Mouse (Mus musculus) heart, embryonic 13.5 days (tissue): ENCODE results near the gene Gm29776. TPM values are rescaled to one million over a fixed set of nuclear protein-coding genes. Genes with fewer than 3 reads are reported as not detected.

Experiments
- ATAC-seq: fragments of 200-750 bp; cut with Nextera tagmentation; 2 replicates; pipeline ENCODE4 v1.8.0; 2017; ENCODE audit warnings: moderate TSS enrichment; ENCODE audit not compliant: insufficient number of reproducible peaks, low FRiP score, low TSS enrichment; ENCODE audit errors: extremely low read depth
- H3K27ac ChIP-seq: fragments of 300-500 bp; sonication (generic); replicated peaks from 2 replicates; pipeline ENCODE4 v1.5.1; 2015; ENCODE audit warnings: moderate library complexity, mild to moderate bottlenecking, inconsistent platforms
- H3K27me3 ChIP-seq: fragments of 300-500 bp; sonication (generic); replicated peaks from 2 replicates; pipeline ENCODE4 v1.6.1; 2015; ENCODE audit warnings: mild to moderate bottlenecking, inconsistent platforms
- H3K36me3 ChIP-seq: fragments of 300-500 bp; sonication (generic); 2 replicates; pipeline ENCODE4 v1.6.1; 2015; ENCODE audit warnings: mild to moderate bottlenecking, inconsistent platforms
- H3K4me1 ChIP-seq: fragments of 300-500 bp; sonication (generic); 2 replicates; pipeline ENCODE4 v1.6.1; 2015; ENCODE audit warnings: inconsistent platforms
- H3K4me2 ChIP-seq: fragments of 300-500 bp; sonication (generic); 2 replicates; pipeline ENCODE4 v1.6.1; 2015; ENCODE audit warnings: inconsistent platforms, mild to moderate bottlenecking, moderate library complexity
- H3K4me3 ChIP-seq: fragments of 300-500 bp; sonication (generic); 2 replicates; pipeline ENCODE4 v1.5.1; 2015; ENCODE audit warnings: moderate library complexity, mild to moderate bottlenecking, inconsistent platforms
- H3K9ac ChIP-seq: fragments of 300-500 bp; sonication (generic); 2 replicates; pipeline ENCODE4 v1.6.1; 2015; ENCODE audit warnings: inconsistent platforms, mild to moderate bottlenecking, moderate library complexity
- H3K9me3 ChIP-seq: fragments of 300-500 bp; sonication (generic); 2 replicates; pipeline ENCODE4 v1.6.1; 2016; ENCODE audit warnings: inconsistent platforms
- WGBS: fragments of 180-500 bp; shearing (Covaris S2); methylation state at CpG from one replicate; pipeline ENCODE4 v1.1.7; 2015; ENCODE audit warnings: mixed read lengths; 5-methylcytosine and 5-hydroxymethylcytosine counted together
- polyA plus RNA-seq: library from polyadenylated mRNA; unstranded; fragments of >200 nt; fragmentation: Nextera tagmentation; extraction: Ambion mirVana; gene quantifications from 2 replicates; pipeline ENCODE4 v1.2.1, GENCODE M21; 2015

Gm29776 gene
- polyA plus RNA-seq, 1 experiment from 2014 or later: 0.16 TPM

DNA sequence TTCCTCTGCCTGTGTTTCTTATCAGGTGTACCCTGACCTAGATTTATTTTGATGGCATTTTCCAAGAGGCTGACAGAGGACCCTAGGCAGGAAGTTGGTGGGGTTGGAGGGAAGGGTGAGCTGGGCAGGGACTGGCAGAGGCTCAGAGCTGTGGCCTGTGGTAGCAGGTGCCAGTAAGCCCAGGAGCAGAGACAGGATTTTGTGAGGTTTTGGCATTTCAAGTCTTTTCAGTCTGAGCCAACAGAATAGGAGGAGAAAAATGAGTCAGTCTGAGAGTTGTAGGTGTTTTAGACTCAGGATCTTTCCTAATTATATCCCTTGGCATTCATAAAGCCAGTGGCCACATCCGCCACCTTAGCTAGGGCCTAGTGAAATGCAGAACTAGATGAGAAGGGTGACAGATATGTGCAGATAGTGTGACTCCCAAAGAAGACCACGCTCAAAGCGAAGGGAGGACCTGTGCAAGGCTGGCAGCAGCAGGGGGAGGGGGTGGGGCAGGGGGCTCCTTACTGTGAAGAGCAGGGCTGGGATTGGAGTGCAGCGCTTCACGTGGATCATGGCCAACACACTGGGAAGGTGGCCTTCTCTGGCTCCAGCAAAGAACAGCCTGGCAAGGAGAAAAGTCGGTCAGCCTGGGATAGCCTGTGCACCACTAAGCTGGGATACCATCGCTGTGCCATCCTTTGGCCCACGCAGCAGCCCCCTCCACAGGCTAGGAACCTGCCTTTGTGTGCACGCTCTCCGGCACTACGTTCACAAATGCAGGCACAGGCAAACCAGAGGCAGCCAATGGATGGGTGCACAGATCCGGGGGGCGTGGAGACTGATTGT, 30.4 kb upstream of the Gm29776 start:
- H3K27me3 ChIP-seq: no peaks in the 10 kb centered on the region
- no peak for ATAC-seq
- no peak overlapping the region for H3K27ac ChIP-seq
- H3K4me3 ChIP-seq: no peak overlapping the region
- no peak overlapping the region for H3K4me2 ChIP-seq
- H3K36me3 ChIP-seq: no peaks in the 10 kb centered on the region
- H3K4me1 ChIP-seq: no peaks in the 10 kb centered on the region
- H3K9me3 ChIP-seq: no peaks in the 10 kb centered on the region
- no peak overlapping the region for H3K9ac ChIP-seq
- WGBS: 75% methylated on average over 13 of the region's 13 CpGs

DNA sequence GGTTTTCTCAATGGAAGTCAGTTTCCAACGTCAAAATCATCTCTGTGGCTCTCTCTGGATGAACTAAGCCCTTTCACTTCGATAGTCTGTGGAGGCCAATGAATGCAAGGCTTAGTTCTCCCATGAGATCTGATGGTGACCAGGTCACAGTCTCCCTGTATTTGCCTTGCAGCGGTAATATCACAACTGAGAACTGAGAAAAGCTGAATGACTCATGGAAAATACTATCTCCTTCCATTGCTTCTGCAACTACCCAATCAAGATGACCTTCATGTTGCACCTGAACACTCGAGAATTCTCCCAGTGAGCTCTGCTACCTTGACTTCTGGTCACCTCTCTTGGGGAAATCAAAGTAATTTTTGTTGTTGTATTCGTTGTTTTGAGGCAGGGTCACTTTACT, 28.9 kb upstream of the Gm29776 start:
- Histone ChIP-seq H3K4me2 (no peak overlapping the region), H3K36me3 (no peaks in the 10 kb centered on the region), H3K27me3 (no peaks in the 10 kb centered on the region), H3K4me1 (no peaks in the 10 kb centered on the region), H3K9me3 (no peaks in the 10 kb centered on the region), H3K27ac (no peak overlapping the region), H3K4me3 (no peak overlapping the region), H3K9ac (no peak overlapping the region)
- WGBS: 64% methylated on average over 5 of the region's 5 CpGs
- ATAC-seq: no peak

DNA sequence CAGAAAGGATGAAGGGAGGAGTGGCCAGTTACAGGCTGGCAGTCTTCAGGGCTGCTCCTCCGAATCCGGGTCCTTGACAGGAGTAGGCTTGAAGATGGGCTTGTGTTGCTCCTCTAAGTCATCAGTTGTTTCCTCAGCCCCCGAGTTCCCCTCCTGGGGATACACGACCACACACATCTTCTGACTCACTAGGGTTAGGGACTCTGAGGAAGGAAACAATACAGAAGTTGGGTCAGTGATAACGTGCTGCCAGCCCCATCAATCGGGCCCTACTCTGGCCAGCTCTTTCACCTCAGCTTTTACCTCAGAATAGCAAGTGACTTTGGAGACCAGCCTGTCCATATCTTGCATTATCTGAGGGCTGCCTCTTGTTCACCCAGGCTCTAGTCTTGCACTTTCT, 25.4 kb upstream of the Gm29776 start:
- Histone ChIP-seq H3K4me3 (no peak overlapping the region), H3K27me3 (no peaks in the 10 kb centered on the region), H3K9me3 (no peaks in the 10 kb centered on the region), H3K9ac (no peak overlapping the region), H3K4me1 (no peaks in the 10 kb centered on the region), H3K36me3 (no peaks in the 10 kb centered on the region), H3K27ac (no peak overlapping the region), H3K4me2 (no peak overlapping the region)
- ATAC-seq: no peak
- WGBS: 56% methylated on average over 6 of the region's 6 CpGs

DNA sequence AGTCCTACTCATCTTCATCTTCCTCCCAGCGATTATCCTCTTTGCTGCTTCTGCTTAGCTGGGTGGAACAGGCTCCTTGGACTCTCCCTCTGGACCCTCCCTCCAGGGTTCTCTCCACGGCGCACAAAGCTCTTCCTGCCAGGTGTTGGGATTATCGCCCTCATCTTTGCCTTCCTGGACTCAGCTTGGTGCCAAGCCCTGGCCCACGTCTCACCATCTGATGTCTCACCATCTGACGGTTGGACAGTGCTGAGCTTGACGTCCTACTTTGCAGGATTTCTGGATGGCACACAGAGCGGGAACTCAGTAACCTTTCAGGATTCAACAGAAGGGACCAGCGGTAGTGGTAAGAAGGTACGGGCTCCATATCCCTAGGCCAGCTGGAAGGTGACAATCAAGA, 23.1 kb upstream of the Gm29776 start:
- H3K4me1 ChIP-seq: no peaks in the 10 kb centered on the region
- no peaks in the 10 kb centered on the region for H3K36me3 ChIP-seq
- H3K27ac ChIP-seq: no peak overlapping the region
- 73% methylated on average over 10 of the region's 10 CpGs for WGBS
- no peaks in the 10 kb centered on the region for H3K27me3 ChIP-seq
- no peak overlapping the region for H3K9ac ChIP-seq
- H3K9me3 ChIP-seq: no peaks in the 10 kb centered on the region
- no peak overlapping the region for H3K4me2 ChIP-seq
- H3K4me3 ChIP-seq: no peak overlapping the region
- no peak for ATAC-seq

DNA sequence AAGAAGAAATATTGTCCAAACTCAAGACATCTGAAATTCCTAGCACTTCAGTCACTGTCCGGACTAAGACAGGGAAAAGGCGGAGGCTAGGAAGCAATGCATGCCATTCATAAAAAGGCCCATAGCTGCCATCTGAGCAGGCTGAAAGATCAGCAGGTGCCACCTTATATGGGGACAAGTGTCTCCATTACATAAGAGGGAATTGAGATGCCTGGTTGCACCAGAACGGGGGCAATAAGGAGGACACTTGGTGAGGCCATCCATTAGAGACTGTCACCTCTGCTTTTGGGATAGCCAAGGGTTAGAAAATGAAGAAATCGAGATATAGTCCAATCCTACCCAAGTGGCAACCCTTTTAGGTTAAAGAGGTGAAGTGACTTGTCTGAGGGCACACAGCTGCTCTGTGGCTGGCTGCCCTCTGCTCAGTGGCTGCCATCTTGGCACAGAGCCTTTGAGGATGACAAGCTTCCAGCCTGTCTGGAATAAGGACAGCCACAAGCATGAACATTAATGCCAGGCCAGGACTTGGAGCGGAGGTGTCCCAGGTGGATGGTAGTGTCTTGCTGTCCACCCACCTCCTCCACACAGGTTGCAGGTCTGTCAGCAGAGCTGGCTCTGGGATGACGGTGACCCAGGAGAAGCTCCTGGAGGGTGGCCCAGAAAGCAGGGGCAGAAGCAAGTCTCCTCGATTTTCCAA, 22.2 kb upstream of the Gm29776 start:
- WGBS: 79% methylated on average over 7 of the region's 7 CpGs
- no peak overlapping the region for H3K4me2 ChIP-seq
- no peaks in the 10 kb centered on the region for H3K9me3 ChIP-seq
- no peak overlapping the region for H3K4me3 ChIP-seq
- no peak for ATAC-seq
- no peaks in the 10 kb centered on the region for H3K36me3 ChIP-seq
- no peak overlapping the region for H3K27ac ChIP-seq
- H3K4me1 ChIP-seq: no peaks in the 10 kb centered on the region
- no peaks in the 10 kb centered on the region for H3K27me3 ChIP-seq
- H3K9ac ChIP-seq: no peak overlapping the region

DNA sequence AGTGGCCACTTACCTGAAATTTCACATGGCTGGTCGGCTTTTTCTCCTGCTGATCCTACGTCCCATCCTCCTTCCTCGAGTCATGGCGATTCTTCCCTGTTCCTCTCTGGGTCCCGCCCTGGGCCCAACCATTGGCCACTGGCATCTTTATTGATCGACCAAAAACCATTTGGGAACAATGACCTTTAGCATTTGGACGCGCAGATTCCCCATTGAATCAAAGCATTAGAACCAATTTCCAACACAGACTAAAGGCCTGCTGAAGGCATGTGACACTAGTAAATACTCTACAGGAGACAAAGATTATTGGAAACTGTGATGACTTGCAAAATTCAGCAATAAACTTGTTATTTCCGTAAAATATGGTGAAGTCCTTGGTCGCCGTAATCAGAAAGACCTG, 21.4 kb upstream of the Gm29776 start:
- H3K4me2 ChIP-seq: no peak overlapping the region
- H3K27ac ChIP-seq: no peak overlapping the region
- 86% methylated on average over 11 of the region's 11 CpGs for WGBS
- H3K9ac ChIP-seq: no peak overlapping the region
- no peak for ATAC-seq
- peaks cover 3% of the 10 kb centered on the region for H3K4me1 ChIP-seq
- H3K27me3 ChIP-seq: no peaks in the 10 kb centered on the region
- no peaks in the 10 kb centered on the region for H3K9me3 ChIP-seq
- H3K4me3 ChIP-seq: no peak overlapping the region
- no peaks in the 10 kb centered on the region for H3K36me3 ChIP-seq

DNA sequence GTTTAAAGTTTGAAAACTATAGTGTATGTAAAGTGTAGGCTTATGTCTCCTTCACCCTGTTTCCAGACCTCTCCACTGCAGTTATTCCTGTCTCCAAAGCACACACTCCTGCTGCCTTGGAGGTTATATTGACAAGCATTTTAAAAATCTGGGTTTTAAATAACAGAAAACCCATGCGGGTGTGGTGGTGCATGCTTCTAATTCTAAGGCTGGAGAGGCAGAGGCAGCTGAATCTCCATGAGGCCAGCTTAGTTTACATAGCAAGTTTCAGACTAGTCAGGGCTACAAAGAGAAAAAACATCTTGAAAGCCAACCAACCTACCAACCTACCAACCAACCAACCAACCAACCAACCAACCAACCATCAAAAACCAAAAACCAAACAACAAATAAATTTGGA, 16.8 kb upstream of the Gm29776 start:
- H3K9me3 ChIP-seq: no peaks in the 10 kb centered on the region
- peaks cover 11% of the 10 kb centered on the region; the same call in 1 of the 2 replicates for H3K27me3 ChIP-seq
- no peak overlapping the region for H3K27ac ChIP-seq
- H3K4me2 ChIP-seq: 0 out of 2 replicates have a peak overlapping the region, but pooled peaks have one; percentile 88
- WGBS: 58% methylated on average over 1 of the region's 1 CpGs
- peaks cover 17% of the 10 kb centered on the region for H3K4me1 ChIP-seq
- no peaks in the 10 kb centered on the region for H3K36me3 ChIP-seq
- no peak overlapping the region for H3K9ac ChIP-seq
- no peak overlapping the region for H3K4me3 ChIP-seq
- no peak for ATAC-seq

DNA sequence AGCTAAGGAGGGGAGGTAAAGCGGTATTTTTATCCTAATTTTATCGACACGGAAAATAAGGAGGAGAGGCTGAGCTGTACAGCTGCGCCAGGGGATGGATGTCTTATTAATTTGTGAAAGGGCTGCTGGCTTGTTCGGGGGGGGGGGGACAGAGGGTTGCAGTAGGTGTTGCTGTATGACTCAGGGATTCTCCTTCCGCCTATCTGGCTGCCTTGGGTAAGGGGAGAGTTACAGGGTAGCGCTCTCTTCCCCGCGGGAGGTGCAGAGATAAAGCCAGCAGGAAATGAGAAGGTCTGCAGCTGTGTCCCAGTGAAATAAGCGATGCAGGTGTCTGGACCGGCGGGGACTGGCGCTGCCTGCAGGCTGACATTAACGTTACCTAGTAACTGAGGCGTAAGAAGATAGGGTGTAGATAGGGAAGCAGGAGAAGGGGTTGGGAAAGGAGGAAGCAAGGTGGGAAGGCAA, 16.0 kb upstream of the Gm29776 start:
- peaks cover 17% of the 10 kb centered on the region for H3K4me1 ChIP-seq
- 0 out of 2 replicates have a peak, but pooled peaks have one; percentile 51 for ATAC-seq
- peak overlapping the region; percentile 46 for H3K4me3 ChIP-seq
- WGBS: 4% methylated on average over 15 of the region's 15 CpGs
- peak overlapping the region; percentile 88 for H3K4me2 ChIP-seq
- peaks cover 18% of the 10 kb centered on the region; the same call in 1 of the 2 replicates for H3K27me3 ChIP-seq
- H3K9ac ChIP-seq: peak overlapping the region; percentile 67
- no peaks in the 10 kb centered on the region for H3K36me3 ChIP-seq
- H3K27ac ChIP-seq: no peak overlapping the region
- H3K9me3 ChIP-seq: no peaks in the 10 kb centered on the region

DNA sequence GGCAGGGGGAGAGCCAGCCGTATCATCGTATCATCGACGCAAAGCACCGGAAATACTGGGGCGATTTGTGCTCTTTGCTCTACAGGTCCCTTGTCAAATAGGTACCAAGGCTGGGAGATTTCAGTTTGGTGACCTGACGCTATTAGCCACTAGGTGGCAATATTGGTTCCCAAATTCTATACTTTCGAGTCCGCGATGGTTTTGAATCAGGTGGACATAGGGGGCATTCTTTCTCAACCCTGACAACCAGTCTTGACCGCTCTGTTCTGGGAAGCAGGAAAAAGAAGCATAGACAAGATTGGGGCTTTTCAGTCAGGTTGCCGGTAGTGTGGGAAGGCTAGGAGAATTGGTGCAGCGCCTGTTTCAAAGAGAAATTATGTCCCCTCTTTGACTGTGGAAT, 15.5 kb upstream of the Gm29776 start:
- peak overlapping the region; percentile 88 for H3K4me2 ChIP-seq
- peaks cover 17% of the 10 kb centered on the region for H3K4me1 ChIP-seq
- under 1% methylated on average over 13 of the region's 13 CpGs for WGBS
- no peak; the same call in 1 of the 2 replicates for ATAC-seq
- H3K4me3 ChIP-seq: peak overlapping the region; percentile 46
- H3K9ac ChIP-seq: peak overlapping the region; percentile 67
- no peak overlapping the region for H3K27ac ChIP-seq
- no peaks in the 10 kb centered on the region for H3K36me3 ChIP-seq
- peaks cover 20% of the 10 kb centered on the region; the same call in 1 of the 2 replicates for H3K27me3 ChIP-seq
- no peaks in the 10 kb centered on the region for H3K9me3 ChIP-seq

DNA sequence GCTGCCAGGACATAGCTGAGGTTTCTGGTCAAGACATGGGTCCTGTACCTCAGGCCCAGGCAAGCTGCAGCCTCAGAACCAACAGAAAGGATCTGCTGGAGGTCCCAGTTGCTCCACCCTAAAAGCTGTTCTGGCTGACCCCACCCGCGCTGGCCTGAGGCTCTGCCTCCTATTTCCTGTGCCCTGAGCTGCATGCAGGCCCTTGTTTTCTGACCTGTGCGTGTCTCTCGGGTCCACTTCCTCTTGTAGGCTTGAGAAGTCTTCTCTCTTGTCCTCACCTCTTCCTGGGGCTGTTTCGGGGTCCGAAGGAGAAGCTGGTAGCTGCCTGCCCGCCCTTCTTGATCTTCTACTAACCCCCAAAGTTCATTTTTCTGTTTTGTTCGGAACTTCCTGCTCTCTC, 14.2 kb upstream of the Gm29776 start:
- 63% methylated on average over 8 of the region's 8 CpGs for WGBS
- no peak for ATAC-seq
- Histone ChIP-seq H3K27me3 (peaks cover 20% of the 10 kb centered on the region; the same call in 1 of the 2 replicates), H3K9me3 (no peaks in the 10 kb centered on the region), H3K9ac (no peak overlapping the region), H3K27ac (no peak overlapping the region), H3K4me3 (no peak overlapping the region), H3K4me2 (no peak overlapping the region), H3K4me1 (peaks cover 17% of the 10 kb centered on the region), H3K36me3 (no peaks in the 10 kb centered on the region)

DNA sequence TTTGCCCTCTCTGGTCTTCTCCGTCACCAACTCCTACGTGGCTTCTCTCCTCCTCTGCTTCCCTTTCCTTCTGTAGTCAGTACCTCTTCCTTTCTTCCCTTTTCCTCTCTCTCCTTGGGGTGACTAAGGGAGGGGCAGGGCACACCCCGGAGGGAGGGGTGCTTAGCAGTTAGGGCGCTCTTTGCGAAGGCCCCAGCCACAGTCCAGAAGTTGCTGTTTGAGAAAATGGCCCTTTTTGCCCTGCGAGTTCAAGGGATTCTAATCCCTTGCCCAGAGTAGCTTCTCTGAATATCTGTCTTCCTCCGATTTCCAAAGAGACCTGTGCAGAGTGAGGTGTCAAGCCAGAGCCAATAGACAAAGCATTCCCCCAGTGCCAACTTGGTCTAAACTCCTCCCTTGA, 13.4 kb upstream of the Gm29776 start, which contains the start of gene Cebpe:
Cebpe (minus strand) TSS at position 101 of the 400 bp plus-strand sequence.
- Histone ChIP-seq H3K4me3 (no peak within 1 kb of the TSS), H3K4me1 (peaks cover 25% of the 10 kb centered on the region), H3K27ac (no peak within 1 kb of the TSS), H3K27me3 (peaks cover 20% of the 10 kb centered on the region; the same call in 1 of the 2 replicates), H3K4me2 (no peak within 1 kb of the TSS), H3K36me3 (no peaks in the 10 kb centered on the region), H3K9ac (no peak within 1 kb of the TSS), H3K9me3 (no peaks in the 10 kb centered on the region)
- 81% methylated on average over 7 of the region's 7 CpGs for WGBS
- no peak for ATAC-seq
